Mouse (Mus musculus) heart, embryonic 10.5 days (tissue): ENCODE results near the gene Sgce. TPM values are rescaled to one million over a fixed set of nuclear protein-coding genes. Genes with fewer than 3 reads are reported as not detected.
A peak's percentile ranks its signal among the peaks of the same experiment; 100 is the strongest.
"Not testable (repeated sequence)": the region's sequence is repeated elsewhere in the genome, so short reads cannot be mapped to it uniquely, and the experiment has no call there.

Experiments
- DNase-seq: peaks from one replicate; pipeline ENCODE4 v3.0.0-alpha.2; 2017; ENCODE audit warnings: low spot score
- H3K27ac ChIP-seq: fragments of 300-500 bp; sonication (generic); 2 replicates; pipeline ENCODE4 v1.5.1; 2016; ENCODE audit warnings: mild to moderate bottlenecking
- H3K27me3 ChIP-seq: fragments of 300-500 bp; sonication (generic); 2 replicates; pipeline ENCODE4 v1.6.1; 2016; ENCODE audit warnings: mild to moderate bottlenecking; ENCODE audit not compliant: poor library complexity, insufficient read depth, severe bottlenecking
- H3K36me3 ChIP-seq: fragments of 300-500 bp; sonication (generic); 2 replicates; pipeline ENCODE4 v1.6.1; 2016; ENCODE audit warnings: mild to moderate bottlenecking, moderate library complexity
- H3K4me1 ChIP-seq: fragments of 300-500 bp; sonication (generic); 2 replicates; pipeline ENCODE4 v1.6.1; 2016; ENCODE audit warnings: mild to moderate bottlenecking
- H3K4me3 ChIP-seq: fragments of 300-500 bp; sonication (generic); 2 replicates; pipeline ENCODE4 v1.5.1; 2016; ENCODE audit warnings: mild to moderate bottlenecking, moderate library complexity
- H3K9me3 ChIP-seq: fragments of 300-500 bp; sonication (generic); 2 replicates; pipeline ENCODE4 v1.6.1; 2016; ENCODE audit warnings: mild to moderate bottlenecking, moderate library complexity
- WGBS: fragments of 180-500 bp; shearing (Covaris S2); methylation state at CpG from one replicate; pipeline ENCODE4 v1.1.7; 2016; 5-methylcytosine and 5-hydroxymethylcytosine counted together
- polyA plus RNA-seq: library from polyadenylated mRNA; unstranded; fragments of >200 nt; fragmentation: Nextera tagmentation; extraction: Ambion mirVana; gene quantifications from 2 replicates; pipeline ENCODE4 v1.2.1, GENCODE M21; 2016

Sgce gene
- polyA plus RNA-seq, 1 experiment from 2014 or later: 52.9 TPM

- Histone ChIP-seq H3K27me3 (no peaks in the 10 kb centered on the region), H3K4me3 (no peak overlapping the region), H3K36me3 (no peaks in the 10 kb centered on the region), H3K9me3 (no peaks in the 10 kb centered on the region), H3K4me1 (no peaks in the 10 kb centered on the region), H3K27ac (no peak overlapping the region)
- 39% methylated on average over 2 of the region's 2 CpGs for WGBS
- no peak for DNase-seq
Measured at GRCm38 (mm10) chr6:4663516-4663915, 83.5 kb downstream of the Sgce start.

GRCm38 (mm10) chr6:4658861-4659260, 88.1 kb downstream of the Sgce start:
- H3K4me1 ChIP-seq: no peaks in the 10 kb centered on the region
- no peaks in the 10 kb centered on the region for H3K9me3 ChIP-seq
- no peaks in the 10 kb centered on the region for H3K27me3 ChIP-seq
- H3K4me3 ChIP-seq: no peak overlapping the region
- no peak overlapping the region for H3K27ac ChIP-seq
- no peaks in the 10 kb centered on the region for H3K36me3 ChIP-seq
- WGBS: 82% methylated on average over 13 of the region's 13 CpGs
- DNase-seq: no peak

- no peaks in the 10 kb centered on the region for H3K36me3 ChIP-seq
- WGBS: 94% methylated on average over 4 of the region's 4 CpGs
- no peak for DNase-seq
- H3K27ac ChIP-seq: no peak overlapping the region
- peaks cover 2% of the 10 kb centered on the region; the same call in 1 of the 2 replicates for H3K9me3 ChIP-seq
- no peak overlapping the region for H3K4me3 ChIP-seq
- H3K27me3 ChIP-seq: no peaks in the 10 kb centered on the region
- no peaks in the 10 kb centered on the region for H3K4me1 ChIP-seq
Measured at GRCm38 (mm10) chr6:4655924-4656323, 91.1 kb downstream of the Sgce start.

GRCm38 (mm10) chr6:4655466-4655865, 91.5 kb downstream of the Sgce start:
- Histone ChIP-seq H3K4me3 (no peak overlapping the region), H3K27ac (no peak overlapping the region), H3K4me1 (no peaks in the 10 kb centered on the region), H3K9me3 (peaks cover 2% of the 10 kb centered on the region; the same call in 1 of the 2 replicates), H3K27me3 (no peaks in the 10 kb centered on the region), H3K36me3 (no peaks in the 10 kb centered on the region)
- DNase-seq: no peak
- 28% methylated on average over 5 of the region's 5 CpGs for whole genome bisulfite sequencing

GRCm38 (mm10) chr6:4653741-4654140, 93.3 kb downstream of the Sgce start:
- not testable (repeated sequence) for H3K4me3 ChIP-seq, H3K4me1 ChIP-seq, H3K36me3 ChIP-seq, H3K27ac ChIP-seq, DNase-seq, H3K27me3 ChIP-seq, H3K9me3 ChIP-seq
- WGBS: 94% methylated on average over 12 of the region's 12 CpGs

- Histone ChIP-seq H3K36me3 (no peaks in the 10 kb centered on the region), H3K4me1 (peaks cover 4% of the 10 kb centered on the region; the same call in 1 of the 2 replicates), H3K27me3 (no peaks in the 10 kb centered on the region), H3K9me3 (peaks cover 2% of the 10 kb centered on the region; the same call in 1 of the 2 replicates), H3K4me3 (no peak overlapping the region), H3K27ac (no peak overlapping the region)
- WGBS: 76% methylated on average over 8 of the region's 8 CpGs
- DNase-seq: no peak
Measured at GRCm38 (mm10) chr6:4652596-4653134, 94.3 kb downstream of the Sgce start.

- Histone ChIP-seq H3K36me3 (peaks cover 2% of the 10 kb centered on the region; the same call in 1 of the 2 replicates), H3K4me3 (no peak overlapping the region), H3K4me1 (peaks cover 4% of the 10 kb centered on the region; the same call in 1 of the 2 replicates), H3K27ac (no peak overlapping the region), H3K27me3 (no peaks in the 10 kb centered on the region), H3K9me3 (no peaks in the 10 kb centered on the region)
- DNase-seq: no peak
- 66% methylated on average over 3 of the region's 3 CpGs for WGBS
Measured at GRCm38 (mm10) chr6:4647351-4647750, 99.7 kb downstream of the Sgce start.

GRCm38 (mm10) chr6:4642068-4642467, 104.9 kb downstream of the Sgce start:
- Histone ChIP-seq H3K36me3 (peaks cover 34% of the 10 kb centered on the region), H3K27ac (no peak overlapping the region)
- no peak for DNase-seq

GRCm38 (mm10) chr6:4634804-4635203, 112.2 kb downstream of the Sgce start:
- no peak overlapping the region for H3K4me3 ChIP-seq
- H3K27ac ChIP-seq: 0 out of 2 replicates have a peak overlapping the region, but pooled peaks have one; percentile 33
- no peak for DNase-seq
- H3K4me1 ChIP-seq: peaks cover 10% of the 10 kb centered on the region
- no peaks in the 10 kb centered on the region for H3K27me3 ChIP-seq
- peaks cover 28% of the 10 kb centered on the region for H3K36me3 ChIP-seq
- WGBS: 24% methylated on average over 1 of the region's 1 CpGs
- H3K9me3 ChIP-seq: no peaks in the 10 kb centered on the region

More at GRCm38 (mm10) chr6:4642068-4642467, 104.9 kb downstream of the Sgce start:
- H3K4me1 ChIP-seq: no peaks in the 10 kb centered on the region
- H3K9me3 ChIP-seq: no peaks in the 10 kb centered on the region
- no peak overlapping the region for H3K4me3 ChIP-seq
- no peaks in the 10 kb centered on the region for H3K27me3 ChIP-seq
- 79% methylated on average over 7 of the region's 7 CpGs for WGBS

- Histone ChIP-seq H3K4me3 (no peak overlapping the region), H3K27ac (no peak overlapping the region), H3K9me3 (no peaks in the 10 kb centered on the region), H3K27me3 (no peaks in the 10 kb centered on the region), H3K36me3 (peaks cover 25% of the 10 kb centered on the region), H3K4me1 (peaks cover 10% of the 10 kb centered on the region)
- no peak for DNase-seq
- WGBS: 86% methylated on average over 4 of the region's 4 CpGs
Measured at GRCm38 (mm10) chr6:4633189-4633588, 113.8 kb downstream of the Sgce start.

GRCm38 (mm10) chr6:4631464-4631863, 115.5 kb downstream of the Sgce start:
- H3K4me3 ChIP-seq: no peak overlapping the region
- DNase-seq: no peak
- H3K4me1 ChIP-seq: peaks cover 10% of the 10 kb centered on the region
- peaks cover 21% of the 10 kb centered on the region for H3K36me3 ChIP-seq
- H3K9me3 ChIP-seq: no peaks in the 10 kb centered on the region
- H3K27ac ChIP-seq: no peak overlapping the region
- WGBS: 72% methylated on average over 3 of the region's 3 CpGs
- no peaks in the 10 kb centered on the region for H3K27me3 ChIP-seq
